Mouse (Mus musculus) midbrain, embryonic 12.5 days (tissue): ENCODE results near the gene Gm42417. TPM values are rescaled to one million over a fixed set of nuclear protein-coding genes. Genes with fewer than 3 reads are reported as not detected.

Experiments used
- ATAC-seq: fragments of 200-750 bp; cut with Nextera tagmentation; 2 replicates; pipeline ENCODE4 v1.8.0; 2017; ENCODE audit warnings: low read depth, moderate TSS enrichment, moderate library complexity; ENCODE audit not compliant: low FRiP score
- H3K27ac ChIP-seq: fragments of 300-500 bp; sonication (generic); replicated peaks from 2 replicates; pipeline ENCODE4 v1.5.1; 2016; ENCODE audit warnings: mild to moderate bottlenecking
- H3K27me3 ChIP-seq: fragments of 300-500 bp; sonication (generic); 2 replicates; pipeline ENCODE4 v1.6.1; 2016; ENCODE audit warnings: mild to moderate bottlenecking
- H3K36me3 ChIP-seq: fragments of 300-500 bp; sonication (generic); 2 replicates; pipeline ENCODE4 v1.6.1; 2016
- H3K4me1 ChIP-seq: fragments of 300-500 bp; sonication (generic); 2 replicates; pipeline ENCODE4 v1.6.1; 2016
- H3K4me2 ChIP-seq: fragments of 300-500 bp; sonication (generic); replicated peaks from 2 replicates; pipeline ENCODE4 v1.6.1; 2016; ENCODE audit warnings: mild to moderate bottlenecking, moderate library complexity
- H3K4me3 ChIP-seq: fragments of 300-500 bp; sonication (generic); 2 replicates; pipeline ENCODE4 v1.5.1; 2016; ENCODE audit warnings: mild to moderate bottlenecking
- H3K9ac ChIP-seq: fragments of 300-500 bp; sonication (generic); replicated peaks from 2 replicates; pipeline ENCODE4 v1.6.1; 2016; ENCODE audit warnings: mild to moderate bottlenecking, moderate library complexity
- H3K9me3 ChIP-seq: fragments of 300-500 bp; sonication (generic); 2 replicates; pipeline ENCODE4 v1.6.1; 2016; ENCODE audit warnings: mild to moderate bottlenecking
- WGBS: fragments of 180-500 bp; shearing (Covaris S2); methylation state at CpG from one replicate; pipeline ENCODE4 v1.1.7; 2016; 5-methylcytosine and 5-hydroxymethylcytosine counted together
- microRNA-seq: library from miRNA; unstranded; fragments of <30 nt; microRNA quantifications from one replicate; pipeline ENCODE4, GENCODE M21; 2017
- polyA plus RNA-seq: library from polyadenylated mRNA; unstranded; fragments of >200 nt; fragmentation: Nextera tagmentation; extraction: Ambion mirVana; gene quantifications from 2 replicates; pipeline ENCODE4 v1.2.1, GENCODE M21; 2016

Gene Gm42417
- polyA plus RNA-seq, 1 experiment from 2014 or later: not detected

GRCm38 (mm10) chr1:36483825-36484224 is 55.4 kb downstream of the Gm42417 start:
- H3K36me3 ChIP-seq: no peaks in the 10 kb centered on the region
- no peaks in the 10 kb centered on the region for H3K27me3 ChIP-seq
- ATAC-seq: no peak
- H3K27ac ChIP-seq: no peak overlapping the region
- no peaks in the 10 kb centered on the region for H3K4me1 ChIP-seq
- no peak overlapping the region for H3K9ac ChIP-seq
- no peaks in the 10 kb centered on the region for H3K9me3 ChIP-seq
- no peak overlapping the region for H3K4me3 ChIP-seq
- 78% methylated on average over 4 of the region's 4 CpGs for WGBS
- H3K4me2 ChIP-seq: no peak overlapping the region

Small RNAs within 50 kb of the gene (microRNA-seq; reads per million reads assigned to microRNA genes)
- not detected for gene Gm47280

Other genes starting within 250 kb of the Gm42417 start
- 2.9 and 3.1 TPM in 2 replicates for gene Arid5a, start 231.7 kb downstream of the Gm42417 start, polyA plus RNA-seq
- gene Kansl3, start 170.2 kb downstream of the Gm42417 start, polyA plus RNA-seq: 49.6 and 50.8 TPM in 2 replicates
- 2.3 and 3.1 TPM in 2 replicates for gene Fer1l5, start 167.1 kb downstream of the Gm42417 start, polyA plus RNA-seq
- gene Lman2l, start 94.2 kb downstream of the Gm42417 start, polyA plus RNA-seq: 73.8 and 74.5 TPM in 2 replicates
- 10.2 and 10.5 TPM in 2 replicates for gene Cnnm4, start 67.8 kb downstream of the Gm42417 start, polyA plus RNA-seq
- 3.8 and 4.6 TPM in 2 replicates for gene Cnnm3, start 27.6 kb downstream of the Gm42417 start, polyA plus RNA-seq
- 19.8 and 21.1 TPM in 2 replicates for gene Ankrd23, start 2.5 kb downstream of the Gm42417 start, polyA plus RNA-seq
- gene Ankrd39, start 8.0 kb upstream of the Gm42417 start, polyA plus RNA-seq: 19.6 and 19.8 TPM in 2 replicates
- gene Sema4c, start 18.9 kb upstream of the Gm42417 start, polyA plus RNA-seq: 35.2 and 37.6 TPM in 2 replicates
- not detected in 2 replicates for gene Fam178b, start 143.8 kb upstream of the Gm42417 start, polyA plus RNA-seq
- gene Cox5b, start 152.0 kb upstream of the Gm42417 start, polyA plus RNA-seq: 466 and 473 TPM in 2 replicates
- 0.27 TPM in 2 replicates for gene 4933424G06Rik, start 170.7 kb upstream of the Gm42417 start, polyA plus RNA-seq
- gene Actr1b, start 175.0 kb upstream of the Gm42417 start, polyA plus RNA-seq: 109 and 118 TPM in 2 replicates
- 0.24 and 0.26 TPM in 2 replicates for gene Zap70, start 222.4 kb upstream of the Gm42417 start, polyA plus RNA-seq